Mouse (Mus musculus) spleen, adult 2 months (tissue): ENCODE results near the gene Gpc6. TPM values are rescaled to one million over a fixed set of nuclear protein-coding genes. Genes with fewer than 3 reads are reported as not detected.

Experiments
- DNase-seq, 2 experiments: peaks; one replicate each; pipeline versions ENCODE4 v3.0.0 to v3.0.0-alpha.2; 2012 to 2021; ENCODE audit warnings: low spot score in 2 of 2, low read depth in 1 of 2
- H3K27ac ChIP-seq: fragments of 200-500 bp; 2 replicates; pipeline ENCODE4 v1.5.1; 2012; ENCODE audit warnings: low read length, inconsistent platforms; ENCODE audit not compliant: insufficient read depth
- H3K27me3 ChIP-seq: fragments of 200-500 bp; 2 replicates; pipeline ENCODE4 v1.6.1; 2012; ENCODE audit warnings: mild to moderate bottlenecking, moderate library complexity, low read length, inconsistent platforms; ENCODE audit not compliant: control insufficient read depth, insufficient read depth
- H3K36me3 ChIP-seq: fragments of 200-500 bp; 2 replicates; pipeline ENCODE4 v1.6.1; 2012; ENCODE audit warnings: mild to moderate bottlenecking, low read length, inconsistent platforms; ENCODE audit not compliant: control insufficient read depth, insufficient read depth
- H3K4me1 ChIP-seq: fragments of 200-500 bp; 2 replicates; pipeline ENCODE4 v1.6.1; 2011; ENCODE audit warnings: inconsistent platforms; ENCODE audit not compliant: control insufficient read depth, insufficient read depth, insufficient read length
- H3K4me3 ChIP-seq: fragments of 200-500 bp; 2 replicates; pipeline ENCODE4 v1.5.1; 2011; ENCODE audit warnings: mild to moderate bottlenecking, inconsistent platforms; ENCODE audit not compliant: insufficient read depth, insufficient read length; ENCODE audit errors: extremely low read depth
- CTCF ChIP-seq: fragments of 200-500 bp; IDR thresholded peaks from 2 replicates; pipeline ENCODE4 v1.5.1; 2011; ENCODE audit warnings: mild to moderate bottlenecking, inconsistent platforms; ENCODE audit not compliant: insufficient read depth, insufficient read length, insufficient replicate concordance; ENCODE audit errors: extremely low read depth
- POLR2A ChIP-seq: fragments of 200-500 bp; IDR thresholded peaks from 2 replicates; pipeline ENCODE4 v1.6.1; 2011; ENCODE audit warnings: low read depth, low read length, inconsistent platforms
- WGBS: fragments of 180-500 bp; shearing (Covaris S2); methylation state at CpG from one replicate; pipeline ENCODE4 v1.1.7; 2018; 5-methylcytosine and 5-hydroxymethylcytosine counted together
- polyA plus RNA-seq: library from polyadenylated mRNA; depleted of rRNA; stranded (reverse); fragments of >200 nt; gene quantifications from 2 replicates; pipeline ENCODE4 v1.2.3, GENCODE M21; 2012

Gene Gpc6
- polyA plus RNA-seq, 1 experiment, result 0.67 TPM

GRCm38 (mm10) chr14:116957154-116957553 is 32.0 kb downstream of the Gpc6 start:
- Histone ChIP-seq H3K36me3 (no peaks in the 10 kb centered on the region), H3K4me1 (no peaks in the 10 kb centered on the region), H3K27ac (no peak overlapping the region), H3K4me3 (no peak overlapping the region), H3K27me3 (no peaks in the 10 kb centered on the region)
- DNase-seq, result no peak
- TF ChIP-seq POLR2A (no peak), CTCF (no peak)

GRCm38 (mm10) chr14:116964837-116965236 is 39.7 kb downstream of the Gpc6 start:
- DNase-seq, result no peak
- H3K36me3 ChIP-seq, result no peaks in the 10 kb centered on the region
- no peak overlapping the region for H3K27ac ChIP-seq
- H3K4me3 ChIP-seq, result no peak overlapping the region
- 86% methylated on average over 6 of the region's 6 CpGs for WGBS
- no peak for TF ChIP-seq CTCF
- no peaks in the 10 kb centered on the region for H3K27me3 ChIP-seq
- no peaks in the 10 kb centered on the region for H3K4me1 ChIP-seq

- Histone ChIP-seq H3K4me1 (no peaks in the 10 kb centered on the region), H3K4me3 (no peak overlapping the region), H3K36me3 (no peaks in the 10 kb centered on the region), H3K27ac (no peak overlapping the region), H3K27me3 (no peaks in the 10 kb centered on the region)
- WGBS, result 94% methylated on average over 3 of the region's 3 CpGs
- no peak for DNase-seq
- TF ChIP-seq POLR2A (no peak), CTCF (no peak)
Observed at GRCm38 (mm10) chr14:116974708-116975107, 49.6 kb downstream of the Gpc6 start.

GRCm38 (mm10) chr14:116975224-116975623 is 50.1 kb downstream of the Gpc6 start:
- WGBS, result 70% methylated on average over 4 of the region's 4 CpGs
- H3K4me1 ChIP-seq, result no peaks in the 10 kb centered on the region
- DNase-seq, result no peak

GRCm38 (mm10) chr14:116977259-116977658 is 52.1 kb downstream of the Gpc6 start:
- Histone ChIP-seq H3K27me3 (no peaks in the 10 kb centered on the region), H3K4me3 (no peak overlapping the region), H3K27ac (no peak overlapping the region), H3K4me1 (no peaks in the 10 kb centered on the region), H3K36me3 (no peaks in the 10 kb centered on the region)
- TF ChIP-seq CTCF (no peak), POLR2A (no peak)
- DNase-seq, result no peak
- 12% methylated on average over 2 of the region's 2 CpGs for WGBS

More at GRCm38 (mm10) chr14:116975224-116975623, 50.1 kb downstream of the Gpc6 start:
- TF ChIP-seq POLR2A (no peak), CTCF (no peak)
- H3K4me3 ChIP-seq, result no peak overlapping the region
- H3K36me3 ChIP-seq, result no peaks in the 10 kb centered on the region
- H3K27me3 ChIP-seq, result no peaks in the 10 kb centered on the region
- H3K27ac ChIP-seq, result no peak overlapping the region

- no peak for DNase-seq
Observed at GRCm38 (mm10) chr14:116979714-116980382, 54.7 kb downstream of the Gpc6 start.

GRCm38 (mm10) chr14:116981711-116982110 is 56.6 kb downstream of the Gpc6 start:
- Histone ChIP-seq H3K27ac (no peak overlapping the region), H3K27me3 (no peaks in the 10 kb centered on the region), H3K4me3 (no peak overlapping the region), H3K36me3 (no peaks in the 10 kb centered on the region), H3K4me1 (no peaks in the 10 kb centered on the region)
- no peak for TF ChIP-seq POLR2A
- TF ChIP-seq CTCF, result no peak
- DNase-seq, result no peak
- WGBS, result 92% methylated on average over 4 of the region's 4 CpGs

More at GRCm38 (mm10) chr14:116979714-116980382, 54.7 kb downstream of the Gpc6 start:
- Histone ChIP-seq H3K27me3 (no peaks in the 10 kb centered on the region), H3K4me3 (no peak overlapping the region), H3K4me1 (no peaks in the 10 kb centered on the region), H3K36me3 (no peaks in the 10 kb centered on the region), H3K27ac (no peak overlapping the region)
- WGBS, result 85% methylated on average over 10 of the region's 10 CpGs
- TF ChIP-seq POLR2A, result no peak
- TF ChIP-seq CTCF, result no peak

- DNase-seq, result no peak
- WGBS, result 79% methylated on average over 3 of the region's 3 CpGs
- Histone ChIP-seq H3K4me3 (no peak overlapping the region), H3K4me1 (no peaks in the 10 kb centered on the region), H3K27ac (no peak overlapping the region), H3K36me3 (no peaks in the 10 kb centered on the region), H3K27me3 (no peaks in the 10 kb centered on the region)
- TF ChIP-seq POLR2A (no peak), CTCF (no peak)
Observed at GRCm38 (mm10) chr14:116987341-116987740, 62.2 kb downstream of the Gpc6 start.
